Mouse (Mus musculus) spleen, adult 12 weeks (tissue): ENCODE data around the gene Smurf2.
"Not testable (repeated sequence)": the region's sequence is repeated elsewhere in the genome, so short reads cannot be mapped to it uniquely, and the experiment has no call there.

Source experiments
- DNase-seq: peaks from one replicate; pipeline ENCODE4 v3.0.0; 2022; ENCODE audit warnings: low spot score

Gene Smurf2

GRCm38 (mm10) chr11:106812410-106813136, 107.9 kb downstream of the Smurf2 start:
- DNase-seq = no peak

DNA sequence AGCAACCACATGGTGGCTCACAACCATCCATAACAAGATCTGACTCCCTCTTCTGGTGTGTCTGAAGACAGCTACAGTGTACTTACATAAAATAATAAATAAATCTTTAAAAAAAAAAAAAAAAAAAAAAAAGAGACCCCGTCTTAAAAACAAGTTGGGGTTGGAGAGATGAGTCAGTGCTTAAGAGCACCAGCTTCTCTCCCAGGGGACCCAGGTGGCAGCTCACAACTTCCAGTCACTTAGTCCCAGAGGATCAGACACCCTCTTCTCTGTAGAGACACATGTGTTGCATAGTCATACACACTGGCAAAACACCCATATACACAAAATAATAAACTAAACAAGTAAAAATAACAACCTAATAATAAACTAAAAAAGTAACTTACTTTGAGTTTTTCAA, 113.1 kb downstream of the Smurf2 start:
- not testable (repeated sequence) for DNase-seq

- DNase-seq = no peak
Observed at GRCm38 (mm10) chr11:106802069-106802627, 118.4 kb downstream of the Smurf2 start.

DNA sequence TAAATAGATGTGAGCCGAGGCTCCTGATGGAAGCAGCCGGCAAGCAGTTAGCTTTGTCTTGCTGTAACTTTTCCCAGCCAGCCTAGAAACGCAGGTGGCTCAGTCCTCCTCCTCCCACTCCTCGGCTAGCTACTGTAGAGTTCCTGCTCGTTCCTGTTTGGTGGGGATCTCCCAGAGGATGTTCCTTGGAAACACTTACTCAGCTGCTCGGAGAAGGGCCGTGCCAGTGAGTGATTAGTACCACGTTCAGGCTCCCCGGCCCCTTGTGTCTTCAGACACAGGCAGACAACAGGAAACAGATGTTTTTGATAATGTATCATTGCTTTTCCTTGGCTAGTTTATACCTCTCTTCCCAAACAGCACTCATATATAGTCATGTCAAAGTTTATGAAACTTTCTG, 124.8 kb downstream of the Smurf2 start:
- DNase-seq = no peak

GRCm38 (mm10) chr11:106793846-106794245, 126.7 kb downstream of the Smurf2 start:
- DNase-seq = no peak

DNA sequence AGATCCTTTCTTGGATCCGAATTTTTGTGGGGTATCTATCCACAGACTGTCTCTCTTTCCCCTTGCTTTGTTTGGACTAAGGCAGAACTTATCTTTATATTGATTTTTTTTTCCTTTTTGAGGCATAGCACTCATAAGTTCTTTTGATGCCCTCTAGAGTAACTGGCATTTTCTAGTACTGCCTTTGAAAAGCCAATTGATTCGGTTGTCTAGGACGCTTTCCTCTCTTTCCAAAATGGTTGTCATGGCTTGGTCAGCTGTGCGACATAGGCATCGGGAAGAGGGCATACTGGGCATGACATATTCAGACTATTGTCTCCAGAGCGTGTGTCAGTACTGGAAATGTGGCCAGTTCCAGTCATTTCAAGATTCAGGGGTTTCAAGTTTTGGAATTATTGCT, 130.9 kb downstream of the Smurf2 start:
- no peak for DNase-seq

GRCm38 (mm10) chr11:106788775-106789459, 131.6 kb downstream of the Smurf2 start, which contains the start of the genes Ddx5 and Cep95:
Gene Ddx5 (minus strand): TSS chr11:106789185.
Gene Cep95 (plus strand): TSS chr11:106789252.
- DNase-seq = no peak

DNA sequence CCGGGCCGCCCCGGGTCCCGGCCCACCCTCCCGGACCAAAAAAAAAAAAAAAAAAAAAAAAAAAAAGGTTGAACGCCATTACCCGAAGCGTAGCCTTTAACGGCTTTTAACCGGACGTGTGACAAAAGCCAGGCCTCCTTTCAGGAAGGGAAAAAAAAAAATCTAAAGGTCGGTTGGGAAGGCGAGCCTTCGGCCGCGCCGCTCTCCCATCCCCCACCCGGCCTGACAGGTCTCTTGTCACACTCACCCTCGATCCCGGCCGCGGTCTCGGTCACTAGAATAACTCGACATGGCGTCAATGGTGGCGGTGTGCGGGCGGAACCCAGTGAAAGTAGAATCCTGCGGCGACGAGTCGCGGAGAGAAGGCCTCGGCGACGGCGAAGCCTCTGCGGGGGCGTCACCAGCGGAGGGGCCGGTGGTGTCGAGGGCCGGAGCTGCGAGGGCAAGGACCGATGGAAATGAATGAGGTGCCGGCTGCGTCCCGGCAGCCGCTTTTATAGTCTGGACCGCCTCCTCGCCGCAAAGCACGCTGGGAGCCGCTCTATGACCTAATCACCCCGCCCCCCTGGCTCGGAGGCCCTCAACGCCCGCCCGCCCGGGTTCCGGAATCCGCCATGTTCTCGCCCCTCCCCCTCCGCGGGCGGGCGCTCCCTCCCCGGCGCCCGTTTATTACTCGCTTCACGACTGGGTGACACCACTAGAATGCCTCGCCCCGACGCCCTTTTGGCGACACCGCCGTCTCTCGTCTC, 132.3 kb downstream of the Smurf2 start:
- peak; percentile 99 for DNase-seq

- peak; percentile 85 for DNase-seq
Observed at GRCm38 (mm10) chr11:106787131-106788025, 133.1 kb downstream of the Smurf2 start.

GRCm38 (mm10) chr11:106785043-106785442, 135.5 kb downstream of the Smurf2 start:
- no peak for DNase-seq

DNA sequence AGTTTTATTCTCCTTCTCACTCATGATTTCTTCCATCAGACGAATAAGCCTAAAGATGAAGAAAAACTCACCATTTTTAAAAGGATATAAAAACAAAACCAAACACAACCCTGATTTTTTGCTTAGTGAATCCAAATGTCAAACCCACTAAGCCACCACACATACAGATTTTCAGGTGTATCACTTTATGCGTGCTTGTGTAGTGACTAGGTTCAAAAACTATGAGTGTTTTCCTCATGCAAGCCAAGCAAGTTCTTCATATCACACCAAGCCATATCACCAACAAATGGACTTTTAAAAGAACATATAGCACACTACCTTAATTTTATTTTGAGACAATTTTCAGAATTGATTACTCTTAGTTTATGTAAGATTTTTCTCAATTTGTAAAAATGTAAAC, 136.0 kb downstream of the Smurf2 start:
- no peak for DNase-seq

DNA sequence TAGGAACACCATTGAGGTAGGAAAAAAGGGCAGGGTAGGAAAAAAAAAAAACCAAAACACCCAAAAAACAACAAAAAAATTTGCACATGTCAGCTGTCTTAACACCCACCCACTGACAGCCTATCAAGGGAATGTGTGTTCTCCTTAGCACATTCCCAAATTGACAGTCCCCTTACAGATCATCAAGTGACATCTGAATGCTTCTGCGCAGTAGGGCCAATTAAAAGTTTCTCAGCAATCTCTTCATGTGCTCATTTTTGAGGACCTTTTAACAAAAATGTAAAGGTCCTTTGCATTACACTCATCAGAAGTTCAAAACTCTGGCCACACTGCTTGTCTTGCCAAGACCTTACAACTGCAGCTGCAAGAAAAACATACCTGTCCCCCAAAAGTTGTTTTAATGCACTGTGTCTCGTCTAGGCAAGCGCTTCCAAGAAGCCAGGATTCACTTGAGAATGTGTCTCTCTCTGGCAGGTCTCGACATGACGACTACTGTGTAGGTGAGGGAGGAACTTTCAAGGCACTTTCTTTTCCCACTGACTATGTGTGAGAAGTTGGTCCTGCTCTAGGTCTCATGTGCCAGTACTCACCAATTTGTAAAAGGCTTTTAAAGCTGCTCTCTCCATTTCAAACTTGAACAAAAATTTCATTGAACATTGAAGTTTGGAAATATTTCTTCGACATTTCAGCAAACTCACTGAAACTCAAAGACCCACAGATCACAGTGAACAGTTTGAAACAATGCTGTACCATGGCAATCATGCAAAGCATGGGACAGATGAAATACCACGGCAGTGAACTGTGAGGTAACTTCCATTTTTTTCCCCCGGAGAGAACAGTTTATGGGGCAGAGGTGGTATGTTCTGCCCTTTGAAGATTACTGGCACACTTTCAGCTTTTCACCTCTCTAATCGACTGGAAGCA, 137.4 kb downstream of the Smurf2 start:
- DNase-seq = no peak

GRCm38 (mm10) chr11:106782271-106782670, 138.2 kb downstream of the Smurf2 start:
- DNase-seq = not testable (repeated sequence)

DNA sequence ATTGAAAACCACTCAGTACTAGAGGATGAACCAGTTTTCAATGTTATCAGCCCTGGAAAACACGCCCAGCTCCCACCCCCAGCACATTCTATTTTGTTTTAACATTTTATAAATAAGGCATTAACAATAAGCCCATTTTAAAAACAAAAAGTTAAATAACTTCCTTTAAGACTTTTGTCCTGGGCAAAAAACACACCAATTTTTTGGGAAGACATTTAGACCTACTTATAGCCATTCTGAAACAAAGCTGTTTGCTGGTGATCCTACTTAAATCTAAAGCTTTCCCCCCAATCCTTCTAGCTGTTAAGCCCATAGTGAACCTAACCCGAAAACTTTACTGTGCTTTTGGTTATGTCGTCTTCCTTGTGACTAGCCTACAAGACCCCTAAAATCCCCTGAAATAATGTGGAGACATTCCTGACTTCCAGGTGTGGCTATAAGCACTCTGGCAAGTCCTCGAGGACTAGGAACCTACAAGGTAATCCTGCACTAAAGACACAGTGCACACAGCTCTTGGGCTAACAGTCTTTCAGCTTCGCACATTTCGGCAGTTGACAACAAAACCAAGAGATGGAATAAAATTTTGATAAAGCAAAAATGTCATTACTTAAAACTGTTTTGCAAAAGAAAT, 139.8 kb downstream of the Smurf2 start:
- no peak for DNase-seq

DNA sequence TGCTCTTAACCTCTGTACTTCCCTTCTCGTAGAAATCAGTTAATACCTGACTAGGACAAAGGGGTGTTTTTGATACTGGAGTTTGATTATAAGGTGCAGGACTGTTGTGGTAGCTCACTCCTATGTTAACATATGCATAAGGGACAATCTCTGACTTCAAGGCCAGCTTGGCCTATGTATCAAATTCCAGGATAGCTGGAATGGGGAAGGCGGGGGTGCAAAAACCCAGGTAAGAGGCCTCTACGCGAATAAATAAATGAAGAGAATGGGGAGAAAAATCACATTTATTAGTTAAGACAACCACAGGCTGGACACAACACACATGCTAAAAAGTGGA, 140.5 kb downstream of the Smurf2 start:
- no peak for DNase-seq

GRCm38 (mm10) chr11:106779388-106780088, 141.0 kb downstream of the Smurf2 start, which contains the start of gene Polg2:
Gene Polg2 (minus strand): TSS chr11:106779537.
- DNase-seq = peak; percentile 89

- DNase-seq = no peak
Observed at GRCm38 (mm10) chr11:106778589-106779387, 141.7 kb downstream of the Smurf2 start.

GRCm38 (mm10) chr11:106778132-106778531, 142.4 kb downstream of the Smurf2 start:
- DNase-seq = no peak
